Mouse (Mus musculus) macrophage (primary cell): ENCODE data around the gene Prss12. TPM values are rescaled to one million over a fixed set of nuclear protein-coding genes. Genes with fewer than 3 reads are reported as not detected.

Source experiments
- H3K27ac ChIP-seq: fragments of 350-480 bp; formaldehyde crosslinking; 2 replicates; pipeline ENCODE4 v1.9.0; 2021
- H3K36me3 ChIP-seq: fragments of 350-480 bp; formaldehyde crosslinking; 2 replicates; pipeline ENCODE4 v1.9.0; 2021; ENCODE audit errors: inconsistent target
- H3K4me3 ChIP-seq: fragments of 350-480 bp; formaldehyde crosslinking; 2 replicates; pipeline ENCODE4 v1.9.0; 2021; ENCODE audit errors: inconsistent target
- H3K79me2 ChIP-seq: fragments of 350-480 bp; formaldehyde crosslinking; 2 replicates; pipeline ENCODE4 v1.9.0; 2021; ENCODE audit errors: inconsistent target
- WGBS: methylation state at CpG from one replicate; pipeline ENCODE4 v1.1.7; 2026; ENCODE audit warnings: inconsistent platforms; ENCODE audit not compliant: missing documents; 5-methylcytosine and 5-hydroxymethylcytosine counted together
- polyA plus RNA-seq: library from polyadenylated mRNA; stranded (reverse); fragments of 250-400 nt; gene quantifications from 3 replicates; pipeline ENCODE4 v1.2.4, GENCODE M21; 2018; ENCODE audit warnings: inconsistent platforms

The Prss12 gene
- polyA plus RNA-seq, 1 experiment from 2014 or later, result not detected

DNA sequence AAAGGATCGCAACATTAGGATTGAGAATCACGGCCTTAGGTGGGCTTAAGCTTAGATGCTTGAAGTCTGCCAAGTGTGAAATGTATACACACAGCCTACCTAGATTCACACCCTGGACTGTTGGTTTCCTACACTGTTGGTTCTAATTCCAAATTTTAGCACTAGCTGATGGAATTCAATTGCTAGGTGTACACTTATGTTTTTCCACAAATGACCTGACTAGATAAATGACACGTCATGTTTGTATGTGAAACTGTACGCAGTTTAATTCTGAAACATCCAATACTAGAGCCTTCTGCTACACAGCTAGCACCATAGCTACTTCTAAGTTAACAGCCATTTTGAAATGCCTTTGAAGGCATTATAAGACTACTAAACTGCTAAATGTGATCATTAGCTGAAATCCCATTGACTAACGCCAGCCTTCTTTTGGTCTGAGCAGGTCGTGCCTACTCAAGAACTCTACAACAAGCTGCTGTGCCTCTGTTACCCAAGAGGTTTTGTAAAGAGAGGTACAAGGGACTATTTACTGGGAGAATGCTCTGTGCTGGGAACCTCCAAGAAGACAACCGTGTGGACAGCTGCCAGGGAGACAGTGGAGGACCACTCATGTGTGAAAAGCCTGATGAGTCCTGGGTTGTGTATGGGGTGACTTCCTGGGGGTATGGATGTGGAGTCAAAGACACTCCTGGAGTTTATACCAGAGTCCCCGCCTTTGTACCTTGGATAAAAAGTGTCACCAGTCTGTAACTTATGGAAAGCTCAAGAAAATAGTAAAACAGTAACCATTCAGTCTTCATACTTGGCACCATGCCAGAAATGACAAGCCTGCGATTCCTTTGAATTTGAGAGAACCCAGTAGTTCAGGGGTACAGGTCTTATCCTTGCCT, 59.3 kb downstream of the Prss12 start:
- Histone ChIP-seq H3K36me3 (peaks cover 4% of the 10 kb centered on the region; the same call in 1 of the 2 replicates), H3K4me3 (no peak overlapping the region), H3K27ac (no peak overlapping the region), H3K79me2 (peaks cover 13% of the 10 kb centered on the region)
- WGBS, result 84% methylated on average over 9 of the region's 9 CpGs

DNA sequence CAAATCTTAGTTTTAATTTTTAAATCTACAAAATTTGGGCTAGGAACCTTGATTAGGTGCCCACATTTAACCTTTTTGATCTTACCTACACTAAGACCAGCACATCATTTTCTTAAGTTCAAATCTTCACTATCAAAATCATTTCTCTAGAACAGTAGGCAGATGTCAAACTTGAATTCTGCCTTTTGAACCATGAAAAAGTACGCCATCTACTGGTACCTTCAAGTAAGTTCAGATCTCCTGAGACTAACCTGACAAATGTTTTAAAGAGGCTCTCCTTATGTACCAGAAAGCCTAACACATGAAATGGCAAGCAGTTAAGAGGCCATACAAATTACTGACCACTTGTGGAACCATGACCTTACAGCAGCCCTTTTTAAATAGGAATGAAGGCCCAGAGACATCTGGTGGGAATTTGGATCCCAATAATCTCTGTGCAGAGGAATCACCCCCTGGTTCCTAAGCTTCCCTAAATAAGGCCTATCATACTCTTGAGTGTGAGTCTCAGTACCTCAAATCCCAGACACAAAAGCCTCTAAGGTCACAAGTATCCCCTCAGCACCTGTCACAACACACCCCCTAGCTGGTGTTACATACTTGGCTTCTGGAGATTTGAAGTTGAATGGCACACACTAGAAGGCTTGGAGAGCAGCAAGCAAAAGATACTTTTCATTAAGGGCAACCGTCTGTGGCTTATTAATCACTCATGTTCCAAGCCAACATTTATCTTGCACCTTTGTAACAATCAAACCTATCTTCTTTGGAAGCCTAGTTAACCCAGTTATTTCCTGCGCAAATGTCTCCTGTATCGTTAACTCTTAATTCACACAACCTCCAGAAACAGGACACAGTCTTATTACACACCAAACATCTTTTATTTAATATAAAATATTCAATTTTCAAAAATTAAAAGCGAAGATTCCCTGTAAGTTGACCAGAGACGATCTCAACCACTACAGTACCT, 60.3 kb downstream of the Prss12 start:
- peaks cover 13% of the 10 kb centered on the region for H3K79me2 ChIP-seq
- WGBS, result 6% methylated on average over 6 of the region's 6 CpGs
- H3K27ac ChIP-seq, result peak overlapping the region; percentile 59
- H3K36me3 ChIP-seq, result peaks cover 4% of the 10 kb centered on the region; the same call in 1 of the 2 replicates
- peak overlapping the region; percentile 80 for H3K4me3 ChIP-seq

DNA sequence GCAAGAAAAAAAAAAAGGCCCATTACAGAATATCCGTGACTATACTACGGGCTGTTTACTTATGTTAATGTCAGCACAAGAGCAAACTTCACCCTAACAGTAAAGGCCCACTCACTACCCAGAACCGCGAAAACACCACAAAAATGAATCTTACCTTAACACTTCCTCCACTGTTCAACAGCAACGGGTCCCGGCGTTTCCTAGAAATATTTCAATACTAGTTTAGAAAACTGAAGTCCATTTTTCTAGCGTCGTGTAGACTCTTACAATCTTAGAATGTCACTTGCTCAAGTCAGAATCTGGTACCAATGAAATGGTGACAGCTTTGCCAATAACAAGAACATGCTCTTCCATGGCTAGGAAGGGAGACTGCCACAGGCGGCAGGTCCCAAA, 60.9 kb downstream of the Prss12 start:
- Histone ChIP-seq H3K36me3 (peaks cover 4% of the 10 kb centered on the region; the same call in 1 of the 2 replicates), H3K79me2 (peaks cover 13% of the 10 kb centered on the region), H3K27ac (peak overlapping the region; percentile 59), H3K4me3 (peak overlapping the region; percentile 80)
- under 1% methylated on average over 10 of the region's 10 CpGs for WGBS

DNA sequence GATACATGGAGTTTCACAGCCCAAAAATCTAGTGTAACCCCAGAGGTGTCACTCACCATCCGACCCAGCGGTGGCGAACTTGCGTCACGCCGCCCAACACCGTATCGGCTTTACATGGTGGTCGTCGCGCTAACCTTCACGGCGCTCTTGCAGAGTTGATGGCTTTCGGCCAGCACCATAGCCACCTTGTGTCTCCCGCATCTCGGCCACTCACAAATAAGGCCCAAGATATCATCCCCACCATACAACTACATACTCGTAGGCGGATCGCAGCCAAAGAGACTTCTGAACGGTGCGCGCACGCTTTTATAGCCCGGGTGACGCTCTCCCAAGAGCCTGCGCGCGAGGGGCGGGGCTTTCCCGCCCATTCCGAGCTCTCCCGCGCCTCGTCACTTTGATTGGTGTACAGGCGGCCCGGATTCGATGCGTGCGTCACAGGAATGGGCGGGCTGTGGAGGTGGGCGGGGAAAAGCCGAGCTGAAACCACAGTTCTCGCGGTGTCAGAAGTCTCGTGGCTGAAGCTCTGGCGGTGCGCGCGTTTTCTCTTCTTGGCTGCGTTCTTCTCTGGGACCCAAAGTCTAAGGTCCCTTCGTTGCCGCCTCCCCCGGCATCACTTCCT, 61.5 kb downstream of the Prss12 start:
- Histone ChIP-seq H3K79me2 (peaks cover 13% of the 10 kb centered on the region), H3K4me3 (peak overlapping the region; percentile 80), H3K27ac (peak overlapping the region; percentile 89), H3K36me3 (peaks cover 4% of the 10 kb centered on the region; the same call in 1 of the 2 replicates)
- under 1% methylated on average over 53 of the region's 53 CpGs for WGBS

DNA sequence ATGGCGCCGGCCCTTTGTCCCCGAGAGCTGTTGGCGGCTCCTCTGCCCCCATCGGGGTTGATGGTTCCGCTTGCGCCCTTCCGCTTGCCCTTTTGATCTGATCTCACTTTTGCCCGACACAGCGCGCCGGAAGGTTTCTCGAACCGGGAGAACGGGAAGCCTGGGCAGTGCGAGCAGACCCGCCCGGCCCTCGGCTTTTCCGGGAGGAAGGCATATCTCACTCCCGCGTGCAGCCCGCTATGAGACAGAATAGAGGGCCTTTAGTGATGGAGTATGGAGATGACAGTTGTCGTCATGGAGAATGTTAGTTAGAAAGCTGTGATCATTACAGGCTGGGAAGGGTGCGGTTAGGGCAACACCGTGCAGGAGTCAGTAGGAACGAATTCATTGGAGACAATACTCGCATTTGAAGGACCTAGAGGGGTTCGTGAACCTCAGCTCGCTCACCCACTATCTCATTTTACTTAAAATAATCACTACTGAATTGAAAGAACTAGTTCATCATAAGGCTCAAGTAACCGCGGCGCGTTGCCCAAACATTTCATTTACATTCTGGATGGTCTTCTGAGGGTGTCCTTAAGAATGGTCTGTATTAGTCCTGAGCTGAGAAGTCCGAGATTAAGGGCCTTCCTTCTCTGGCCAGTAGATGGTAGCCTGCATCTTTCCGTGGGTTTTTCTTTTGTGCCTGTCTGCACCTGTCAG, 62.1 kb downstream of the Prss12 start:
- H3K79me2 ChIP-seq, result peaks cover 13% of the 10 kb centered on the region
- WGBS, result 2% methylated on average over 36 of the region's 36 CpGs
- H3K4me3 ChIP-seq, result peak overlapping the region; percentile 80
- peak overlapping the region; percentile 89 for H3K27ac ChIP-seq
- peaks cover 4% of the 10 kb centered on the region; the same call in 1 of the 2 replicates for H3K36me3 ChIP-seq

DNA sequence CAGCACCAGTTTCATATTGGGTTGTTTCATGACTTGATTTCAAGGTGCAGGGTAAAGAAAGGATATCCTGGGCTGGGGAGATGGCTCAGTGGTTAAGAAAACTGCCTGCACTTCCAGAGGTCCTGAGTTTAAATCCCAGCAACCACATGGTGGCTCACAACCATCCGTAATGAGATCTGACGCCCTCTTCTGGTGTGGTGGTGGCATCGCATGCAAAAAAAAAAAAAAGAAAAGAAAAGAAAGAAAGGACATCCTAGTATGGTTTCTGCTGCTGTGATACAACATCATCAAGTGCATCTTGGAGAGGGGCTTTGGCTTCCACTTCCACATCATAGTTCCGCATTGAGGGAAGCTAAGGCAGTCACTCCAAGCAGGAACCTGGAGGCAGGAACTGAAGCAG, 65.1 kb downstream of the Prss12 start:
- Histone ChIP-seq H3K27ac (no peak overlapping the region), H3K36me3 (no peaks in the 10 kb centered on the region), H3K4me3 (no peak overlapping the region), H3K79me2 (peaks cover 12% of the 10 kb centered on the region)
- 72% methylated on average over 2 of the region's 4 CpGs for WGBS

DNA sequence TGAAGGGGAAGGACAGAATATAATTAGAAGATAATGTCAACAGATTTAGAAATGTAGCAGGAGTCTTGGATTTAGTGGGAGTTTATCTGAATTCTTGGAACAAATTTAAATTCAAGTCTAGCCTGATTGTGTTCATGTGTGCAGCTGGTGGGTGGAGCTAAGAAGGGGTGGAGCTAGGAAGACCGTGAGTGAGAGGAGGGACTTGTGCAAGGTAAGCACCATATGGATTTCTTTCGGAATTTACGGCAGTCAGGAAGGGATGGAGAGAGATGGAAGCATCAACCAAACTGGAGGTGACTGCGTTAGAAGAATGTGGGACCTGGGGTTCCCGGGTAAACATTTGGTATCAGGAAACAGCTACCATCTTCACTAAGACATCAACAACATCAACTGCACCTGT, 68.2 kb downstream of the Prss12 start:
- H3K4me3 ChIP-seq, result no peak overlapping the region
- H3K36me3 ChIP-seq, result no peaks in the 10 kb centered on the region
- WGBS, result 56% methylated on average over 5 of the region's 5 CpGs
- no peaks in the 10 kb centered on the region for H3K79me2 ChIP-seq
- no peak overlapping the region for H3K27ac ChIP-seq

DNA sequence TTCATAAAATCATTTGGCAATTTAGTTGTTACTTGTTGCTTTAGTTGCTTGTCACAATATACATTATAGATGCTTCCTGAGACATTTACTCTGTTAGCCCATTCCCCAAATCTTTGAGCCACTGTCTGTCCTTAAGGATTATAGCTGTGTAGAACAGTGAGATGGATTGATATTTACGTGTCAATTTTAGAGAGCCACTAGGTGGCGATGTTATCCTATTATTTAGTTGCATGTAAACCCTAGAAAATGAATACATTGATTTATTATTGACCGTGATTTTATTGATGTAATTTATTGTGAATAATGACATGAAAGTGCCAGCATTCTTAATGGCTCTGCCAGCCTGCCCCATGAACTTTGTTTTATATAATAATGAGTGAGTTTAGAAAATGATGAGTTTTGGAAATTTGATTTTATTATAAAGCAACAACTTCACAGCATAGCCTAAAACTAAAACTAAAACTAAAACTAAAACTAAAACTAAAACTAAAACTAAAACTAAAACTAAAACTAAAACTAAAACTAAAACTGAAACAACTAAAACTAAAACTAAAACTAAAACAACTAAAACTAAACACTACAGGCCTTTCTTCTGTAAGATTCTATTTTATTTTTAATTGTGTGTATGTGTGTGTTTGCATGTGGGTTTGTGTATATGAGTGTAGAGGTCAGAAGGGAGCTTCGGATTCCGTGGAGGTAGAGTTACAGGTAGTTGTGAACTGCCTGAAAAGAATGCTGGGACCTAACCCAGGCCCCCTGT, 69.1 kb downstream of the Prss12 start:
- H3K4me3 ChIP-seq, result no peak overlapping the region
- H3K27ac ChIP-seq, result no peak overlapping the region
- WGBS, result 31% methylated on average over 5 of the region's 5 CpGs
- no peaks in the 10 kb centered on the region for H3K79me2 ChIP-seq
- H3K36me3 ChIP-seq, result no peaks in the 10 kb centered on the region

DNA sequence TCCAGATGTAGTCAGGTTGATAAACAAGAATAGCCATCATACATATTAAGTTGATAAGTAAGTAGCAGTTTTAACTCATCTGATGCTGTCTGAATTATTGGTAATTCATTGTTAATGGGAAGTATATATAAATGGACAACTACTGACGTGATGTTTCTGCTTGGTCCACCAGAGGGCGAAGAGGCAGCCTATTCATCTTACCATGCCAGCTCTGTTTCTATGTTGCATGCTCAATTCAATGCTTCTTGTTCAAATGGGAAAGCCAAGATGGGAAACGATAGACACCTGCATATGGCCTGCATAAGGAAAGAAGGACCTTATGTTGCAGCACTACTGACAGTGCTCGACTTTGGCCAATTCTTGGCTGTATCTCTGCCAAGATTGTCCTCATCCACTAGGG, 70.1 kb downstream of the Prss12 start:
- no peaks in the 10 kb centered on the region for H3K36me3 ChIP-seq
- WGBS, result 40% methylated on average over 4 of the region's 4 CpGs
- H3K4me3 ChIP-seq, result no peak overlapping the region
- no peaks in the 10 kb centered on the region for H3K79me2 ChIP-seq
- H3K27ac ChIP-seq, result no peak overlapping the region

DNA sequence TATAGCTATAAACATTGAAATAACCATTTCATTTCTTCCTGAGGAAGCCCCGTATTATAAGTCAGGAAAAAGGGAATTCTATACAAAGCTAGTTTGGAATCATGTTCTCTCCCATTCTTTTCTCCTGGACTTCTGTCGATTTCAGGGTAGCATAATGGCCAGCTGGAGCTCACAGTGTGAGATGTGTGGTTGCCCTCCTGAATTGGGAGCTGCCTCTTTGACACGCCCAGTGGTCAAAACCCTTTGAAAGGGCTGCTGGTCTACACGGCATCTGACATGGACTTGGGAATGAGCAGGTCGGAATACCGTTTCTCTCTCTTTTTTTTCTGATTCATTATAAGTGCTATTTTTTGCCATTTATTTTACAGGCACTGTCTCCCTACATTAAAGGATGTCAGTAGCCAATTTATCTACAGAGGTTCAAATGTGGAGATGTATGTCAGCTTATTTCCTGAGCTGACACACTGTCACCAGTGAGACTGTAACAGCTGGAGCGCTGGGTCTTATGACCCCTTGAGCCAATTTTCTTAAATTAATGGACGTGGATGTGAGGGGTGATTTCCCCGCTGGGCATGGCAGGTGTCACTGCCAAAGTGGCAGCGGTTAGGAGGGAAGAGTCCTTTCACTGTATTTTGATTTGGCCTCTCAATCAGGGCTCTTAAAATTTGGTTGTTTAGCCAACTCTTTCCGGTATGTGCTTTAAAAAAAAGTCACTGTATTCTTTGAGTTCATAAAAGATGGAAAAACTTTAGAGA, 79.8 kb downstream of the Prss12 start:
- Histone ChIP-seq H3K36me3 (no peaks in the 10 kb centered on the region), H3K4me3 (no peak overlapping the region), H3K79me2 (no peaks in the 10 kb centered on the region), H3K27ac (no peak overlapping the region)
- 82% methylated on average over 11 of the region's 11 CpGs for WGBS

DNA sequence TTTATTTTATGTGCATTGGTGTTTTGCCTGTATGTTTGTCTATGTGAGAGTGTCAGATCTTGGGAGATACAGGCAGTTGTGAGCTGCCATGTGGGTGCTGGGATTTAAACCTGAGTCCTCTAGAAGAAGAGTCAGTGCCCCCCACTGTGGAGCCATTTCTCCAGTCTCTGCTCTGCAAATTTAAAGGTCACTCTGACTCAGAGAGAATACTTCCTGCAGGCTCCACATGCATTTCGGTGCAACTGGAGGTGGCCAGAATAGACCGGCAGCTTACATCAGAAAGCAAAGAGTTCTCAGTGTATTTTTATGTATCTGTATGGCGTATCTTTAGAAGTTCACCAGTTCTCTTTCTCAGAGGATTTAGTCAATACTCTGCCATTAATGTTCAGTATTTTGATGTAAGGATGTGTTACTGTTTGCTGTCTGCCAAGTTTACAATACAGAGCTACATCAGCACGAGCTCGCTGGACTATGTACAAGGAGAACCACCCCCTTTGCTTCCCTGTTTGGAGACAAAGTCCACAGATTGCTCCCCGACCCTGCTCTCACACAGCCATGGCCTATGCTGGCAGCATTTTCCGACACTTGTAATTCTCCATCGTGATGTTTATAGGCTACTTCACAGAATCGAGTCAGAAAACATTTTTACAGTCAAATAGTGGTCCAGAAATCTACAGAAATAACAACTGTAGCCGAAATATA, 81.2 kb downstream of the Prss12 start:
- H3K27ac ChIP-seq, result no peak overlapping the region

DNA sequence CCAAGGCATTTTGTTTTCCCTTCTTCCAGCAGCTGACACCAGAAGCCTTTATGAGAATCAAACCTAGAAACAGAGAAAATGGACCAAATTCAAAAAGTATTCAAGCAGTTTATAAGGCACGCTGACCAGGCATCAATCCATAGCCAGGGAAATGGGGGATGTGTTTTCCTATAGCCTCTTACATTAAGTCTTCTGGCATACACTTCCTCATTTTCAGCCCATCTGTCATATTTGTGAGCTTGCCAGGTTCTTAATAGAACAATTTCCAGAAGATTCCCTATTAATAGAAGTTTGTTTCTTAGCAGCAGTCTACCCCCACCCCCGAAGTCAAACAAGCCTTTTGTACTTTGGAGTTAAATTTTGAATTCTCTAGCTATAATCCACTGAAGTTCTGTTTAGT, 84.4 kb downstream of the Prss12 start:
- 13% methylated on average over 2 of the region's 2 CpGs for whole genome bisulfite sequencing
- no peak overlapping the region for H3K4me3 ChIP-seq
- no peaks in the 10 kb centered on the region for H3K79me2 ChIP-seq
- no peaks in the 10 kb centered on the region for H3K36me3 ChIP-seq
- no peak overlapping the region for H3K27ac ChIP-seq

More for the DNA sequence above, 81.2 kb downstream of the Prss12 start:
- Histone ChIP-seq H3K79me2 (no peaks in the 10 kb centered on the region), H3K4me3 (no peak overlapping the region), H3K36me3 (no peaks in the 10 kb centered on the region)
- WGBS, result 87% methylated on average over 10 of the region's 10 CpGs
